Mouse (Mus musculus): ENCODE measurements around the gene Mien1.

The Mien1 gene

GRCm38 (mm10) chr11:98459071-98459741 is 20.4 kb upstream of the Mien1 start:
- peak; percentile 66 to 77 for DNase-seq

- no peak for DNase-seq
Measured at GRCm38 (mm10) chr11:98458121-98458990, 19.6 kb upstream of the Mien1 start.

- peak; percentile 97 for DNase-seq
Measured at GRCm38 (mm10) chr11:98457367-98458120, 18.8 kb upstream of the Mien1 start.

GRCm38 (mm10) chr11:98456945-98457344 is 18.2 kb upstream of the Mien1 start:
- DNase-seq = no peak

- DNase-seq = no peak
Measured at GRCm38 (mm10) chr11:98456545-98456944, 17.8 kb upstream of the Mien1 start.

- no peak for DNase-seq
Measured at GRCm38 (mm10) chr11:98455484-98455883, 16.7 kb upstream of the Mien1 start.

- no peak for DNase-seq
Measured at GRCm38 (mm10) chr11:98449921-98450771, 11.4 kb upstream of the Mien1 start.

GRCm38 (mm10) chr11:98449419-98449818 is 10.6 kb upstream of the Mien1 start:
- no peak for DNase-seq

- DNase-seq = no peak
Measured at GRCm38 (mm10) chr11:98448191-98448790, 9.5 kb upstream of the Mien1 start.

- no peak for DNase-seq
Measured at GRCm38 (mm10) chr11:98447475-98447834, 8.7 kb upstream of the Mien1 start.

- no peak for DNase-seq
Measured at GRCm38 (mm10) chr11:98446562-98447474, 8.0 kb upstream of the Mien1 start.

- no peak for DNase-seq
Measured at GRCm38 (mm10) chr11:98446213-98446561, 7.4 kb upstream of the Mien1 start, which contains the start of gene Grb7. Gene Grb7, plus strand, starts transcription at chr11:98446394.

GRCm38 (mm10) chr11:98445679-98446078 is 6.9 kb upstream of the Mien1 start:
- DNase-seq = no peak

GRCm38 (mm10) chr11:98445238-98445637 is 6.4 kb upstream of the Mien1 start:
- no peak for DNase-seq

GRCm38 (mm10) chr11:98443688-98444087 is 4.9 kb upstream of the Mien1 start:
- DNase-seq = no peak

- no peak for DNase-seq
Measured at GRCm38 (mm10) chr11:98437441-98437840, 1.4 kb downstream of the Mien1 start.

GRCm38 (mm10) chr11:98435723-98436122 is 3.1 kb downstream of the Mien1 start:
- DNase-seq = no peak

- DNase-seq = no peak
Measured at GRCm38 (mm10) chr11:98431743-98432502, 6.9 kb downstream of the Mien1 start.

GRCm38 (mm10) chr11:98428436-98428835 is 10.4 kb downstream of the Mien1 start:
- no peak for DNase-seq

- DNase-seq = no peak
Measured at GRCm38 (mm10) chr11:98426592-98426991, 12.2 kb downstream of the Mien1 start.
